Mouse (Mus musculus): Measurements from ENCODE around the gene Grb2. TPM values are rescaled to one million over a fixed set of nuclear protein-coding genes. Genes with fewer than 3 reads are reported as not detected.

Gene Grb2
- 100 to 1,000 TPM; 132 to 158 TPM for total RNA-seq (2021)
- long read RNA-seq, experiment 1, transcript Grb2-201 (6 exons, 2,709 nt) = major isoform, 120 of 153 reads
- long read RNA-seq, experiment 1, partial matches to known transcripts = 6 of 153 reads
- long read RNA-seq, experiment 1, other reads (novel, unspliced or antisense) = 25 of 153 reads
- long read RNA-seq, experiment 2, transcript Grb2-201 (6 exons, 2,709 nt) = major isoform, 46 of 56 reads
- long read RNA-seq, experiment 2, partial matches to known transcripts = 0 of 56 reads
- long read RNA-seq, experiment 2, other reads (novel, unspliced or antisense) = 10 of 56 reads

DNA sequence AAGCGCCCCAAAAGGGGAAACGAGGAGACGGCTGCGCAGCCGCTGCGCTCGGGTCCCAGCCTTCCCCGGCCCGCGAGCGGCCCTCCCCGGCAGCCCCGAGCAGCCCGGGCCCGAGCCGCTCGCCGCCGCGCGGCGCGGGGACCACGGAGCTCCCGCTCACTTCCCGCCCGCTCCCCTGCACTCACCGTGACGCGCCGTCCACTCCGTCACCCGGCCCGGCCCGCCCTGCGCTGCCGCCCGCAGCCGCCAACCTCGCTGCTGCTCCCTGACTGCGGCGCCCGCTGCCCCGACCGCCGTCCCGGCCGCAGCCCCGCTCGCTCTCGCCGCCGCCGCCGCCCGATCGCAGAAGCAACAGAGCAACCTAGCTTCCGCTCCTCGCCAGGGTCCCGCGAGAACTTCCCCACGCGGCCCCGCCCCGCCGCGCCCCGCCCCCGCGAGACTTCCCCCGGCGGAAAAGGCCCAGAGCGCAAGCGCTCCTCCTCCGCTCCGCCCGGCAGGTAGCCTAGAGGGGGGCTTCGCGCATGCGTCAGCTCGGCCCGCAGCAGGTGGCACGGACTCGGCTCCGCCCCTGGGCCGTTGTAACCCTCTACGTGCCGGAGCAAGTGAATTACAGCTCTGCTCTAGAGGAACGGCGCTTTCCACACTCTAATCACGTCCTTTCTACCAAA lies at the start of gene Grb2:
Gene Grb2, minus strand, starts transcription at position 389 of the 668 bp plus-strand sequence.
- DNase-seq = peak; percentile 100

DNA sequence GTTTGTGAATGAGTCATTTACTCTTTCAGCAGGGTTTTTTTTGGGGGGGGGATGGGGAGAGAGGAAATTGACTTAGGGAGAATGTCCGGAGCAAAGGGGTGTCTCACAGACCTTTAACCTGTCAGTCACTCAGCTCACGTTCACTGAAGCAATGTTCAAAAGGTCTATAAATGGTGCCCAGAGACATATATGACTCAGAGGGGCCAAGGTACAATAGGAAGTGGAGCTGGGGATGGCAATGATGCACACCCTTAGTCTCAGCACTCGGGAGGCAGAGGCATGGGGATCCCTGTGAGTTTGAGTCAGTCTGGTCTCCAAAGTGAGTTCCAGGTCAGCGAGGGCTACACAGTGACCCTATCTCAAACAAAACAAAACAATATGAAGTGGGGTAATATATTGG lies 45.1 kb upstream of the Grb2 start:
- no peak for DNase-seq

DNA sequence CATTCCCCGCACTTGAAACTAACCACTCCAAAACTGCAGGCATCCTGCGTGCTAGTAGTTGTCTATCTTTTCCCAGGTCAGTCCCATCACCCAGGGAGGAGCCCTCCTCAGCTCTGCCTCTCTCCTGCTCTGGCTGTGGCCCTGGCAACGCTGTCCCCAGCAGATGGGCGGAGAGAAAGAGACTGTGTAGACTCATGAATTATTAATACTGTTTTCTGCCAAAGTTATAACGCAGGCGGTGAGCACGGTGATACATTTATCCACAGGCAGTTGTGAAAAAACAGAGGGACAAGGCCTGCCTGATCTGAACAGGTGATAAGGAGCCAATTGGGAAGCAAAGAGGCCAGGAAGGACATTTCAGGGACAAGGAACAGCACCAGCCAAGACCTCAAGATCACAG lies 44.3 kb upstream of the Grb2 start:
- DNase-seq = no peak

DNA sequence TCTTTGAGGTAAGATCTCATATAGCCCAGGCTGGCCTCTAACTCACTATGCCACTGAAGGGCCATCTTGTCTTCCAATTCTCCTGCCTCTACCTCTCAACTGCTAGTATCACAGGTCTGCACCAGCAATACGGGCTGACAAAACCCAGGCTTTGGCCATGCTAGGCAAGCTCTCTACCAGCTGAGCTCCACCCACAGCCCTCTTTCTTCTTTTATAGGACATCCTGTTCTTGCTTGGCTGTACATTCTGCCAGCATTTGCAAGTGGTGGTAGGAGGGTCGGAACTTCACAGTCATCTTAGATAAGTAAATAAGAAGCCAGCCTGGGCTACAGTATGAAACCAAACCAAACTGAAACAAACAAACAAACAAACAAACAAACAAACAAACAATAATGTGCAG lies 43.3 kb upstream of the Grb2 start:
- DNase-seq = no peak

DNA sequence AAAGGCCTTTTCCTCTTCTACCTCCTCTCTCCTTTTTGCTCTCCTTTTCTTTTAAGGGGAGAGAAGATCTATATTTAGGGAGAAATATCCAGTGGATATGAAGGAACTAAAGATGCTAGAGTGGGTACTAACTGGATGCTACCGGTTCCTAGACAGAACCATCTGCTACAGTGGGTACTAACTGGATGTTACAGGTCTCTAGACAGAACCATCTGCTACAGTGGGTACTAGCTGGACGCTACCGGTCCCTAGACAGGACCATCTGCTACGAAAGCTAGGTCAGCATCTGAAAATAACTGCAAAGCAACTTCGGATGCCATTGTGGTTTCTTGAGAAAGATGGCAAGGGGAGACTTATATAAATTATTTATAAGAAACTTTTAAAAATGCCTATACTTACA lies 41.4 kb upstream of the Grb2 start:
- no peak for DNase-seq

DNA sequence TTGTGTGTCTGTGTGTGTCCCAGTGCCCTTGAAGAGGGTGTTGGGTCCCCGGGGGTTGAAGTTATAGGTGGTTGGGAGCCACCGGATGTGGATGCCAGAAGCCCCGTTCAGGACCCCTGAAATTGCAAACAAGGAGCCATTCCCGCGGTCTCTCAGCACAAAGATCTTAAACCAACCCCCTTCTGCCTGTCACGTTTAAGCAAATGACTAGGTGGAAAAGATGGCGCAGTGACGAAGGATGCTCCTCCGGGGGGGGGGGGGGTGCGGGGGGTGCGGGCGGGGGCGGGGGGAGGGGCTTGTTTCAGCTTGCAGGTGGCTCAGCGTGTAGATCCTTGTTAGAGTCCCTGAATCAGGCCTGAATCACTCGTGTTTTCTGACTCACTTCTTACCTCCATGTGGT lies 39.0 kb upstream of the Grb2 start:
- no peak for DNase-seq

DNA sequence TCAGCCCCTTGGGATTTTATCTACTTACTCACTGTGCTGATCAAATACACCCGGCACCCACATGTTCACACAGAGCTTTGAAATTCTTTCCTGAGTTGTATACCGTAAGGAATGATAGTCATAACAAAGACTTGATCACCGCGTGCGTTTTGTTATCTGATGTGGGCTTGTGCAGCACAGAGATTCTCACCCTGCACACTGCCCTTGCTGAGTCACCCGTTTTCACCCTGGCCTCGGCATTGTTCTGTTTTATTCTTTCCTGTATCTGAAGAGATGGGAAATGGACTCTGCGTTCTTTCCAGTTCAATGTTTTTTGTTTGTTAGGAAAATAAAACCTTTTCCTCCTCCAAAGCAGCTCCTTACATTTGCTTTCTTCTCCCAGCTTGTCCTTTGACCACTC lies 38.4 kb upstream of the Grb2 start:
- peak; percentile 36 to 43 for DNase-seq

DNA sequence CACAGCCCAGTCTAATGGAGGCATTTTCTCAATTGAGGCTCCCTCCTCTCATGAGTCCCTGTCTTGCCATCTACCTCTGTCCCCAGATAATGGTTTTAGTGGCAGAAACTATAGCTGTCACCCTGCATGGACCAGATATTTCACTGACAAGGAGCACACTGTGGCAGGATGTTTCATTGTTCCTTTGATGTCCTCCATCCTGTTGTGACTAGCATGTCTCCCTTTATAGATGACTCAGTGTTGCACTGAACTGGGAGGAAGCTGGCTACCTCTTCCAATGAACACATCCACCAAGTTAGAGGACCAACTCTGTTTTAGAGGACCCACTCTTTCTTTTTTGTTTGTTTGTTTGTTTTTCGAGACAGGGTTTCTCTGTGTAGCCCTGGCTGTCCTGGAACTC lies 37.7 kb upstream of the Grb2 start:
- no peak for DNase-seq

DNA sequence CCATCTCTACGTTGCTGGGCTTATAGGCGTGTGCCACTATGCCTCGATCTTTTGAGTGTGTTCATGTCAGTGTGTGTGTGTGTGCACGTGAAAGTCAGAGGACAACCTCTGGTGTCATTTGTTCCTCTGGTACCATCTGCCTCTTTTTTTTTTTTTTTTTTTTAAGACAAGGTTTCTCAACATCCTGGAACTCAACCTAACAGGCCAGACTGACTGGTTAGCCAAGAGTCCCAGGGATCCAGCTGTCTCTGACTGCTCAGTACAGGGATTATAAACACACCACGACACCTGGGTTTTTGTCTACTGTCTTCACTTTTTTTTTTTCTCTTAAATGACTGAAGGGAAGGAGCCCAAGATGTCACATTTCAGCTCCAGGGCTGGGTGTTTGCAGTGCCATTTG lies 36.0 kb upstream of the Grb2 start:
- no peak for DNase-seq

DNA sequence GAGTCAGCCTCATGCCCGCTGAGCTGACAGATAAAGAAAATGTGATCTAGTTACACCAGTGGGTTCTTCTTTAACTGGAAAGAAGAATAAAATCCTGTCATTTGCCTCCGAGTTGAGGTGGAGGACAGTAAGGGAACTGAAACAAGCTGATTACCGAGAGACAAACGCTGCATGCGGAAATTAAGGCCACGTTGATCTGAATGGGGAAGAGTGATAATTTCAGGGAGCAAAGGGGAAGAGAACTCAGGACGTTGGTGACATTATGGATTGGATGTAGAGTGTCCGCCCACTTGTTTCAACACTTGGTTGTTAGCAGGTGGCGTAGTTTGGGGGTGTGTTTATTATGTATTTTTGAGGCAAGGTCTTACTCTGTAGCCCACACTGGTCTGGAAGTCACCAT lies 34.5 kb upstream of the Grb2 start:
- no peak for DNase-seq

DNA sequence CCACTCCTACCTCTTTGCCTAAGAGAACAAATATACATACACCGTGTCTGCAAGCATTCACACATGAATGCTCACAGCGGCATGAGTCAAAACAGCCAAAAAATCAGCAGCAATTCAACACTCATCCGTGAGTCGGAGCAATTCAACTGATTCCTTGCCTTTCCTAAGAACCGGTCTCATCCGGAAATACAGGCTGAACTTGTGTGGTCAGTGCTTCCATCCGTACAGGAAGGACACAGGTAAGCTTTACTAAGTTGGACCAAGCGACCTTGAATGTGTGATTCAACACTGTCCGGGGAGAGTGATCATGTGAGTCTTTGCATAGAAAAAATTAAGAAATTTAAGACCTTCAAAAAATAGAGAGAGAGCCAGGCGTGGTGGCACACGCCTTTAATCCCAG lies 32.7 kb upstream of the Grb2 start:
- no peak for DNase-seq

DNA sequence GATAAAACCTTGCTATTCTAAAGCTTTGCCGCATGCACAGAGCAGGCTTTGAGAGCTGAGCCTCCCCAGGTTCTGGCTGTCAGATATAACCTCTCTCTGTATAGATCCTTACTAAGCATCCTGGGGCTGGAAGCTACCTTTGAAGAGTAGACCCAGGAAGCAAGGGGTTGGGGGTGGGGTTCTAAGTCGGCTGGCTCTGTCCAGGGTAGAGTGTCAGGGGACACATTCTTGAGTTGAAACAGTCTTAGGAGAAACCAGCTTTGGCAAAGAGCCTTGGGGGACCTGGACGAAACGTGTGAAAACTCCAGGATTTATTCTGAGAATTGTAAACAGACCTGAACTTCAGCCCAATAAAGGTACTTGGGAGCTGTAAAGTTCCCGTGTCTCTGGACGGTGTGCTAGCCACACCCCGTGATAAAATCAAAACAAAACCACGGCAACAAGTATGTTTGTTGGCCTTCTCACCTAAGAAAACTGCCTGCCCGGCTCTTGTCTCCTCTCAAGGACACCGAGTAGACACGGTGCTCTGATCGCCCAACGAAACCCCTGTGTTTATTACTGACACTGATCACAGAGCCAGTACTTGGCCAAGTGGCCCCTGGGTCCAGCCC lies 30.0 kb upstream of the Grb2 start:
- no peak for DNase-seq

DNA sequence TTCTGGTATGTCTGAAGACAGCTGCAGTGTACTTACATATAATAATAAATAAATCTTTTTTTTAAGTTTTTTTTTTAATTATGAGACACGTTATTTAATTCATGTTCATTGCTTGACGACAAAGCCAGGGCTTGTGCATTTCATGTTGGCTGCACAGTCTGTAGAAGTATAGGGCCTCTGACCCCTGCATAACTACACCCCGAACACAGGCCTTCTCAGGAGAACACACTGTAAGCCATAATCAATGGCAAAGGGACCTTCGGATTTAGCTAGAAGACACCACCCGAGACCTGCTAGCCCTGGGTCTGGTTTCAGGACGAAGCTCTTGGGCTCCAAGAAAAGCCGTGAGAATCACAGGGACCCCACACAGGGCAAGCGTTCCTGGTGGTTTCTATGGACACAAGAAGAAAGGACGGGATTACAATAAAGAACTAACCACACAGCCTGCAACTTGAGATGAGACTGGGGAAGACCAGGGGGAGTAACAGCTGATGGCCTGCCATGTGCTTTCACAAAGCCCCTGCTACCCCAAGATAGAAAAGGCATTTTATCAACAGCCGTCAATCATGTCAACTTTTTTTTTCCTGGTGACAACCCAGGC lies 29.3 kb upstream of the Grb2 start:
- no peak for DNase-seq

DNA sequence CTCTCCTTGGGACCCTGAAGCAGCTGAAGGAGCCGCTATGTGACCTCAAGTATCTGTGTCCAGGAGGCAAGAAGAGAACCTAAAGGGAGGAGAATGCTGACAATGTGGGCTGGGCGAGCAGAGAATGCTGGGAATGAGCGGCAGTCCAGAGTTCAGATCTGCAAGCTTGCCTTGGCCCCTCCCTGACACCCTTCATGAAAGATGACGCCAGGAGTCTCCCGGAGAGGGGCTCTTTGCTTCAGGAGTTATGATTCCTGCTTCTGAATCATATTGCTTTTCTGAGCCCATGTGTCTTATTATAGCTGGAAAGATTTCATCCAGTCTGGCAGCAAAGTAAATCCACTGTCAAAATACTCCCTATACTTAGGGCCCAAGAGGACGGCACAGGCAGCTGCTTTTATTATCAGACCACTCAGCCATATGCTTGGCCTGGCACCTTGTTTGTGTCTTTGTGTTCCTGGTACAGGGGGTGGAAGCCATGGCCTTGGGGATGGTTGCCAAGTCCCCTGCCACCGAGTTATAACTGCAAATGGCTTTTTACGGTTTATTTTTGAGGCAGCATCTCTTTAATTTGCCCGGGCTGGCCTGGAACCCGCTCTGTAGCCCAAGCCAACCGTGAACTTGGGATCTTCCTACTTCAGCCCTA lies 25.8 kb upstream of the Grb2 start:
- DNase-seq = peak in 1 of 2 experiments; percentile 31

DNA sequence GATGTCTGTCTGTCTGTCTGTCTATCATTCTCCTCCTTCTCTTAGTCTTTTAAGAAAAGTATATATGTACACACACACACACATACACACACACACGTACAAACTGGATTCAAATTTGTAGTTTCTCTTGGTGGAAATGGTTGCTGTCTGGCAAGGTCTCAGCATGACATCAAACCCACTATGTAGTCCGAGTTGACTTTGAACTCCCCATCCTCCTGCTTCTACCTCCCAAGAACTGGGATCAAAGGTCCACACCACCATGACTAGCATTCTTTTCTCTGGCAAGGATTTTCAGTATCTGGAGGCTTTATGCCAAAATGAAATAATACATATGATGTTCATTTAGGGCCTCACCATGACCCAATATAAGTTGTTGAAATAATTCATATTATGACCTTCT lies 14.8 kb upstream of the Grb2 start:
- no peak for DNase-seq

DNA sequence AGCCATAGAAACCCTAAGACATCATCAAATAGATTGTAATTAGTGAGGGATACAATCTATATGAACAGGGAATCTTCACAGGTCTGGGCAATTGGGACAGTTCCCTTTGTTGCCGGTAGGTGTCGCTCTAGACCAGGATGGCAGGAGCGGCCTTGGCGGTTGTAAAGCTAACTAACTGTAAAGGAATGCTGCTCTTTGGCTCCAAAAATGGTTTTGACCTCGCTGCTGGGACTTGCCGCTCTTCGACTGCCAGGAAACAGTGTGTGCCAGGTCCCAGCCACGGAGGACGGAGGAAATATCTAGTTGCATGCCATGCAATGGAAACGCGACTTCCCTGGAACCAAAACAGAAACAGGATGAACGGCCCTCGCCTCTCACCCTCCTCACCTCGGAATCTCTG lies 14.2 kb upstream of the Grb2 start:
- DNase-seq = peak; percentile 89 to 91

DNA sequence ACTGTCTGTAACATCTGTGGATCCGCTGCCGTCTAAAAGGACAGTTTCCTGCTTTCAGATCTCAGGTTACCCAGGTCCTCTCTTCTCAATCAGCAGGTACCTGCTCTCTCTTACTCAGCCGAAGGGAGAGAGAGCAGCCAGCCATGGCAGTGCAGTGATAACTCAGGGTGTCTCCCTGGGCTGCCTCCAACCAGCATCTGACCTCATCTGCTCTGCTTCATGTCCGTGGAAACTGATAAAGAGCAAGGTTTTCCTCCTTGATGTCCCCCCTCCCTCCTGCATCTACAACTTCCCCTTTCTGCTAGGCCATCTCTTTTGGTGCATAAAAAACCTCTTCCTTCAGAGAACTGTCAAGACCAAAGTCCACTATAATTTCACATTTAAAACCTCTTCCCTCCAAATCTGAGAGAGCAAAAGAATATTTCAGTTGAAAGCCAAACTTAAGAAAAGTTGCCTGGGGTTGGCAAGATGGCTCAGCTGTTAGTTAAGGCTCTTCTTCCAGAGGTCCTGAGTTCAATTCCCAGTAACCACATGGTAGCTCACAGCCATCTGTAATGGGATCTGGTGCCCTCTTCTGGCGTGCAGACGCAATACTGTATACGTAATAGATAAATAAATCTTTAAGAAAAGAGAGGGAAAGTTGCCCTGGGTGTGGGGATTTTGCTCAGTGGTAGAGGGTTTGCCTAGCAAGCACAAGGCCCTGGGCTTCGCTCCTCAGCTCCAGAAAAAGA lies 9.4 kb upstream of the Grb2 start:
- peak; percentile 43 to 63 for DNase-seq

DNA sequence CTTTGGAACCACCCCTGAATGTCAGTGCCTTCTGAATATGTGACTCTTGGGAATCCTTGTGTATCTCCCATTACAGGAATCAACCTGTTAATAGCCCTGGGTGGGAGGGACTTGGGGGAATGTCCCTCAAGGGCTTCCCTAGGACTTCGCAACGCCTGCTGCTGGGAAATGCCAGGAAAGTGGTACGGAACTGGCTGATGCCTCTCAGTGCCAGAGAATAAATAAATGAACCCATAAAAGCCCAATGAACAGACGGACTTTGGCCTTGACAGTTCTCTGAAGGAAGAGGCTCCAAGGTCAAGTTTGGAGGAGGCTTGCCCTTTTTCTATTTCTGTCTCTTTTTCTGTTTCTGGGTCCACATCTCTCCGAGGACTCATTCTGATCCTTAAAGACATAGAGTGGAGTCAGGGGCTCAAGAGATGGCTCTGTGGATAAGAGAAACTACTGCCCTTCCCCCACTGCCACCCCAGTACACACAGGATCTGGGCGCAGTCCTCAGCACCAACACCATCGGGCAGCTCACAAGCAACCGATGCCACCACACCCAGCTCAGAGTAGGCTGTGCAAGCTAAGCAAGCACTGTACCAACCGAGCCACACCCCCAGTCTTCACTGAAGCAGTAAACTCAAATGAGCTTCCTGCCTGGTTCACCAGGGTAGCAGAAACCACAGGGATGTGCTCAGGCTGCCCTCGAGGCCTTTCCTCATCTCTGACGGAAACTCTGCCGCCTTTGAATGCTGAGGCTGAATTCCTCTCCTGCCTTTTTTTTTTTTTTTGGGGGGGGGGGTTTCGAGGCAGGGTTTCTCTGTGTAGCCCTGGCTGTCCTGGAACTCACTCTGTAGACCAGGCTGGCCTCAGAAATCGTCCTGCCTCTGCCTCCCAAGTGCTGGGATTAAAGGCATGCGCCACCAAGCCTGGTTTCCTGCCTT lies 8.3 kb upstream of the Grb2 start:
- DNase-seq = peak in 1 of 2 experiments; percentile 20

DNA sequence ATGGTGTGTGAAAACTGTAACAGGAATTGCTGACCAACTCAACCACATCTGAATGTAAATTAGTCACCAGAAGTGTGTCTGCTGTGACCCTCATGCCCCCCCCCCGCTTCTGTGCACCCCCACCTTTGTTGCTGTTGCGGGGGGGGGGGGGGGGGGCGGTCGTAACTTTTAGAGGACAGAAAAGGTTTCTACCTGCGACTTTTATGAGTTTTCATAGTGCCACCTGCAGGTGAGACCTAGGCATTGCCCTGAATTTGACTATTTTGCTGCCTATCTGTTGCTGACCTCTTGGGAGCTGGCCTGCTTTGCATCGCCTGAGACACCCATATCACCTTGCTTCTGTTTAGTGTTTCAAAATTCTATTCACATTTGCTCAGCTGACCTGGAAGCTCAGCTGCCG lies 6.1 kb upstream of the Grb2 start:
- DNase-seq = peak; percentile 54 to 68

DNA sequence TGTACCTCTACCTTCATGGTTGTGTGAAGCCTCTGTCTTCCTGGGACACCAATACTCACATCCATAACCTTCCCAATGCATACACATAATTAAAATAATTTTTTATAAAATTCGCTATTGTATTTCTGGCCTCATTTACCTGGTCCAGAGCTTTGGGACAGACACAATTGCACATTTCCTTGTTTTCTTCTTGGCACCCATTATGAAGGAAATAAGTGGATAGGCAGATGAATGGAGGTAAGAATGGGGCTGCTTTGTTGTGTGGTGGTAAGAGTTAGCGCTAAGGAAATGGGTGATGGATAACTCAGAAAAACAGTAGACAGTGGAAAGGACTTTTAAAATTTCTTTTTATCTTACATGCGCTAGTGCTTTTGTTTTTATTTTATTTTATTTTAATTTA lies 5.0 kb upstream of the Grb2 start:
- DNase-seq = no peak

Measured in adrenal gland, postnatal 36 days (tissue).